Mouse (Mus musculus) ovary, postnatal 10 days (tissue): ENCODE measurements around the gene Cxcr5.
A peak's percentile ranks its signal among the peaks of the same experiment; 100 is the strongest.

Source experiments
- DNase-seq: peaks from one replicate; pipeline ENCODE4 v3.0.0; 2022; ENCODE audit warnings: low spot score

Cxcr5 gene

DNA sequence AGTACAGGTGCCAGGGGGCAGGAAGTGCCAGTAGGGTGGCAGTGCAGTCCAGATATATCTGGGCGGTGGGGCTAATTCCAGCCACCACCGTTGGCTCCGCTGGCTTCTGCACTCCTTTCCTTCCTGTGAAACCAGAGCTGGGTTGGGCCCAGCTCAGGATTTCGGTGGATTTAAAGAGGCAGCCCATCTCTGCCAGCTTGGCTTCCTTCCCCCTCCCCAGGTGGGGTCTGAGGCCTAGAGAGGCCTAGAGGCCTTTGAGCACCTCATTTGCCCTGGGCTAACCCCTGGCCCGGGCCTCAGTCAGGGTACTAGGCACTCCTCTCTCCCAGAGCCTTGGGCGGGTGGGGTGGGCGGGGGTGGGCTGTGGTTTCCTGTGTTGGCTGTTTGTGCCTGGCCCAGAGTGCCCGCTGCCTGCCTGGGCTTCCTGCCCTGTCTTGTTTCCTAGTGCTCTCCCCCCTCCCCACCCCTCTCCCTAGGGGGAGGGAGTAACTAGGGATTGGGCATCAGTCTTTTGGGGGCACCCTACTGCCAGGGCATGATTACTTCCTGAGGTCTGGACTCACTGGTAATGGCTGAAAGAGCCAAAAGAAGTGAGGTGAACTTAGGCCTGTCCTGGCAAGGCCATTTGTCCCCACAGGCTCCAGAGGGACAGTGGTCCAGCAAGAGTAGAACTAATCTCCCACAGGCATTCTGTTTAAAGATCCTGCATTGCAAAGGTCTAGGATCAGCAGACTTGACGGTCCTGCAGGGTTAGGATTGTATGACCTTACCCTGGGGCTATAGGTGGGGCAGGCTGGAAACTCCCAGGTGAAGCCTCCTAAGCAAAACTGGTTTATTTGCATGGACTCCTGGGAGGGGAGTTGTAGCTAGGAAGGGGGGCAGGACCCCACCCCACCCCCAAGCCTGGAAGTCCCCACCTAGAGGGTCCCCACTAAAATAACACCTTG is 66.5 kb downstream of the Cxcr5 start:
- no peak for DNase-seq

DNA sequence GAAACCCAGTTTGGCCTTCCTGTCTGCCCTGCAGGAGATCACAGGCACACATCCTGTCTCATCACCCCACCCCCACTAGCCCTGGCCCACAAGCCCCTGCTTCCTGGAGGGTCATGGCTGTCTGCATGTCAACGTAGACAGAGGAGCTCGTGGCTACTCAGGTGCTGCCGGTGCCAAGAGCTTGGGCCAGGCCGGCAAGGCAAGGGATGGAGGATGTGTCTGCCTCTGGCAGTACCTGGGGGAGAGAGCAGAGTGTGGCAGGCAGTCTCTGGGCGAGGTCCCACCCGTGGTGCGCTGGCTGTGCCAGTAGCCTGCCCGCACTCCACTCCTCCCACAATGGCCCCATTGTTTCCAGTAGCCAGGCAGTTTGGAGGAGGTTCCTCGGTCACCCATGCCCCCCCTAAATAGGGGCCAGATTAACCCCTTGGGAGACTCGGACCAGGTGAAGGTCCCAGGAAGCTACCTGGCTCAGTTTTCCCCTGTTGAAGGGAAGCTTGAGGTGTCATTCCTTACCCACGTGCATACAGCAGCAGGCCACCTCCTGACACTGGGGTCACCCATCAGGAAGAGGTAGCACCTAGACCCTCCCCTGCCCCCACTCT is 67.3 kb downstream of the Cxcr5 start:
- no peak for DNase-seq

DNA sequence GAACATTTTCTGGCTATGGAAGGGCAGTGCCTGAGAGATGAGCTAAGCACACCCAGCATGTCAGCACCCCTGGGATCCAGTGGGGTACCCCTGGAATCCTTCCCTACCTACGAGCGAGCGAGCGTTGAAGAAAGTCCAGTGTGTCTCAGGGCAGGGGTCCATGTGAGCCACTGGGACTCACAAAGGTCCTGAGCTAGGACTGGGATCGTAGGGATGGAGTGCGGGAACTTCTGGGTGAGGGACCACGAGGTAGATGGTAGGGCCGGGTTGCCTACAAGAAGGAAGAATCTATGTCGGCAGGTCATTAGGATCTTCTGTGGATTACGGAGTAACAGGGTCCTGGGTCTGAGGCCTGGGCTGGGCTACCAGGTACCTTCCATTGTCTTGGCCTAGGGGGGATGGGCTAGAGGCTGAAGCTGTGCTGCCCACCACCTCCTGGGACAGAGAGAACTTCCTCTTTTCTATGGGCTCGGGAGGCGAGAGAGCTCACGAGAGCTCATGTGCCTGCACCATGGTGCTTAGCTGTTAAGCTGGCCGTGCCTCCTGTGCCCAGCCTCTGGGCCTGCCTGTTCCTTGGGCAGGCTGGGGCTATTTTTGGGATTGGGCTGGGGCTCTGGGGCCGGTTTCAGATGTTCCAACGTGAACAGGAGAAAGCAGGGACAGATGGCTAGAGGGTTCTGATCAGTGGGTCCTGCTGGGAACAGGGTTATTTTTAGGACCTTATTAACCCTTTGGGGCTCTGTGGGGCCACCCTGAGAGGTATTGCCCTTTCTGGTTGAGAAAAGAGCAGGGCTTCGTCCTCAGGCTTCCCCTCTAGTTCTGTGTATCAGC is 68.8 kb downstream of the Cxcr5 start:
- peak; percentile 1 for DNase-seq

- no peak for DNase-seq
Observed at GRCm38 (mm10) chr9:44491351-44491750, 70.3 kb downstream of the Cxcr5 start.

GRCm38 (mm10) chr9:44490086-44490967 is 71.3 kb downstream of the Cxcr5 start:
- no peak for DNase-seq

- DNase-seq, result no peak
Observed at GRCm38 (mm10) chr9:44489651-44490085, 72.0 kb downstream of the Cxcr5 start.

- peak; percentile 59 for DNase-seq
Observed at GRCm38 (mm10) chr9:44488855-44489381, 72.8 kb downstream of the Cxcr5 start.

DNA sequence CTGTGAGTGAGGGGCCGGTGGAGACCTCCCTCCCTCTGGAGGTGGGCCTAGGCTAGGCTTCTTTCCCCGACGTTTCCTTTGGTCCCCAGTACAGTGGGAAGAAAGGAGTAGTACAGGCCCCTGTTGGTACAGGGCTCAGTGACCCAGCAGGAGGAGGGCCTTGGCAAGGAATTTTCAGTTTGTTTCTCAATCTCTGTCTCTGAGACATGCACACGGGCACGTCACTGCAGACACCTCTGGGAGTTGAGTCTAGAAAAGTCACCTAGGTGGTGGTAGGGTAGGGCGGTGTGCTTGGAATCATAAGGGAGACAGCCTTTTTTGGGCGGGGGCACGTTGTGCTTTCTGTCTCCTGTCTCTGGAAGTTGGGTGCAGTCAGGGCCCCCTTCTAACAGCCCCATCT is 73.3 kb downstream of the Cxcr5 start:
- peak; percentile 15 for DNase-seq

GRCm38 (mm10) chr9:44487441-44487840 is 74.2 kb downstream of the Cxcr5 start:
- peak; percentile 41 for DNase-seq

- peak; percentile 13 for DNase-seq
Observed at GRCm38 (mm10) chr9:44486741-44487421, 74.8 kb downstream of the Cxcr5 start.

- DNase-seq, result no peak
Observed at GRCm38 (mm10) chr9:44486335-44486734, 75.3 kb downstream of the Cxcr5 start.

DNA sequence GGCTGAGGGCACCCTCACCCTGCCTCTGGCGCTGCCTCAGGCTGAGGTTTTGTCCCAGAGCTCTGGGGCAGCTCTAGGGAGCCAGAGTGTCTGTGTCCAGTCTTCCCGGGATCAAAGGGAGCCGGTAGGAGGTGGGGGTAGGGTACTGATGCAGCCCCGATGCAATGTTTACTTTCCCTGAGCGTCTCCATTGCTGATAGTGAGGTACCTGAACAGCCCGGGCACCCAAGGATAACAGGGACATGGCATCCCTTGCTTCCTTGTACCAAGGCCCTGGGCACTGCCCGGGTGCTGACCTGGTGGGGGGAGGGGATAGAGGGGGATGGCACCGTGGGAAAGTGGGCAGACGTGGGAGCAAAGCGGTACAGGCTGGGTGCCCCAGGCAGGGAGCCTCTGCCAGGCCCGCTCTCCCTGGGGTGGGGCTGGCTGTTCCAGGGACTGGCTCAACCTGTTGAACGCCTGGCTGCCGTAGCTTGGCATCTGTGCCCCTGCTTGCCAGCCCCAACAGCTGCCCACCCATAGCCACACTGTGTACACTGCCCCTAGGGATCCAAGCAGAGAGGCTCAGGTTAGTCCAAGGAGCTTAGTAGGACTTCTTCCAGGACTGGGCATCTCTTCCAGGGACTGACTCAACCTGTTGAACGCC is 76.0 kb downstream of the Cxcr5 start:
- DNase-seq, result no peak

DNA sequence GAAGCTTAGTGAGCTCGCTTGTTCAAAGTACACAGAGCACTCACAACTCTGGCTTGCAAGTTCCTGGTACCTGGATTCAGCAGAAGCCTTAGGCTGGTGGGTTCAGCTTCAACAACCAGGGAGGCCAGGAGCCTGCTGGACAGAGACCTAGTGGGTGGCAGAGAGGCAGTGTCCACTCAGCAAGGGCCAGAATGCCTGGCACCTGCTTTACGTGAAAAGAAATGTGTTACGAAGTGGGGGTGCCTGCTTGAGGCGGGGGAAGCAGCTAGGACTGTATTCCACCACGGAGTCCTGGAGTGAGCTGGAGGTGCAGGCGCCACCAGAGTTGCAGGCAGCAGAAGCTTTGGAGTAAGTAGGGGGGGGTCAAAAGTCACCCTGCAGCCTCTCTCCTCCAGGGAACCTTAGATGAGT is 76.6 kb downstream of the Cxcr5 start:
- DNase-seq, result no peak

- no peak for DNase-seq
Observed at GRCm38 (mm10) chr9:44484311-44485104, 77.2 kb downstream of the Cxcr5 start.

DNA sequence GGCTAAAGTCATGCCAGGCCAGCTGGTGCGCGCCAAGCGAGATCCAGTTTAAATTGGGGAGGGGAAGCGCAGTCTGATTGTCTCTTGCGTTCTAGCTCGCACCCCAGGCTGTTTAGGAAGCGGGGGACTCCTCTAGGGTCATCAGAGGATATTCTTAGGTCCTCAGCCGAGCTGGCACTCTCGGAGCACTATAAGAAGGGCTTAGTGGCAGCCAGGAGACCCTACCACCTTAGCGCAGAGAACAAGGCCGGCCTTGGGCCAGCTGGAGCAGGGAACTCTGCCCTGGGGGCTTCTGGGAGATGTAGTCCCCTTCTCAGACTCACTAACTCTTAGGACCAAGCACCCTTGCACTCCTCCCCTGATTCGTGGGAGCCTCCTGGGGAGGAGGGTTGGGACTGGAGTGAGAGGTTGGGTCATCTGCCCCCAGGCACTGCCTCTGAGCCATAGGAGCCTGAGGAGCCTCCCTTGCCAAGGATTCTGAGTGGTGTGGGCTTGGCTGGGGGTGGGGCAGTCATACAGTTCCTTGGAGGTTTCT is 78.1 kb downstream of the Cxcr5 start:
- no peak for DNase-seq

DNA sequence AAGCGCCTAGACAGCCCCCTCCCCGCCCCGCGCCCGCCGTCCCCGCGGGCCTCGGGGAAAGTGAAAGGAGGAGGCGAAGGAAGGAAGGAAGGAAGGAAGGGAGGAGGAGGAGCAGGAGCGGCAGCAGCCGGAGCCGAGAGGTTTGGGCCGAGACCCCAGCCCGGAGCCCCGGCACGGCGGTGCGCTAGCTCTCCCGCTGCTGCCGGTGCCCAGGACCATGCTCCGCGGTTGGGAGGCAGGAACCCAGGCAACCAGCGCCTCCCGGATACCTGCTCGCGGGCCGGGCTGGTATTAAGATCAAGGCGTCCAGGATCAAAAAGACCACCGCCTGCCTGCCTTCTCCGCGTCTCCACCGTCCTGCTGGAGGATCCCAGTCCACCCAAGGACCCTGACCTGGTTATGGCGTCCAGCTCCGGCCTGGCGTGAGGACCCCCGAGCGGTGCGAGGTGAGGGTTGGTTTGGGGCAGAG is 78.6 kb downstream of the Cxcr5 start:
- DNase-seq, result no peak

DNA sequence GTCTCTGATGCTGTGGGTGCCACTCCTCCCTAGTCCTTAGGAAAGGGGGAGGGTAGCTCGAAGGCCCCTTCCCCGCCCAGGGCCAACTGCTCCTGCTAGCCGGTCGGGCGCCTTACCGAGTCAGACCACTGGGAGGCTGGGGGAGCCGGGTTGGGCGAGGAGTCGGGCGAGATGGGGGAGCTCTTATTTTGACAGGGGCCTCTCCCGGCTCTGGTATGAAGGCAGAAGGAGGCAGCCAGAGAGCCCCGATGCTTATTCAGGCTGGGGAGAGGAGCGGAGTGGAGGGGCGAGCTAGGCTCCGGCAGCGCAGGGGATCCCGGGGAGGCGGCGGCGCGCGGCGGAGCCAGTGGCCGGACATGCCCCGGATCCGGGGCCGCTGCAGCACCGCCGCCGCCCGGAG is 79.1 kb downstream of the Cxcr5 start, which contains the start of gene Bcl9l:
Gene Bcl9l (plus strand): TSS at position 274 of the 400 bp plus-strand sequence.
- DNase-seq, result peak; percentile 89

GRCm38 (mm10) chr9:44482112-44482511 is 79.6 kb downstream of the Cxcr5 start:
- DNase-seq, result no peak
